Mouse (Mus musculus) heart, embryonic 11.5 days (tissue): ENCODE data around the gene Cmtm4. TPM values are rescaled to one million over a fixed set of nuclear protein-coding genes. Genes with fewer than 3 reads are reported as not detected.

Experiments
- ATAC-seq: fragments of 200-750 bp; cut with Nextera tagmentation; replicated peaks from 2 replicates; pipeline ENCODE4 v1.8.0; 2017; ENCODE audit warnings: moderate library complexity; ENCODE audit not compliant: insufficient number of reproducible peaks, low FRiP score, low TSS enrichment
- H3K27ac ChIP-seq: fragments of 300-500 bp; sonication (generic); 2 replicates; pipeline ENCODE4 v1.5.1; 2014; ENCODE audit warnings: mild to moderate bottlenecking, low read depth, low read length
- H3K27me3 ChIP-seq: fragments of 300-500 bp; sonication (generic); 2 replicates; pipeline ENCODE4 v1.6.1; 2014; ENCODE audit warnings: mild to moderate bottlenecking, low read length, mixed read lengths; ENCODE audit not compliant: control insufficient read depth, insufficient read depth
- H3K36me3 ChIP-seq: fragments of 300-500 bp; sonication (generic); 2 replicates; pipeline ENCODE4 v1.6.1; 2014; ENCODE audit warnings: mild to moderate bottlenecking, low read length, moderate library complexity, mixed read lengths; ENCODE audit not compliant: control insufficient read depth, insufficient read depth
- H3K4me1 ChIP-seq: fragments of 300-500 bp; sonication (generic); 2 replicates; pipeline ENCODE4 v1.6.1; 2014; ENCODE audit warnings: low read length; ENCODE audit not compliant: control insufficient read depth, insufficient read depth
- H3K4me2 ChIP-seq: fragments of 300-500 bp; sonication (generic); 2 replicates; pipeline ENCODE4 v1.6.1; 2014; ENCODE audit warnings: mild to moderate bottlenecking, moderate library complexity
- H3K4me3 ChIP-seq: fragments of 300-500 bp; sonication (generic); 2 replicates; pipeline ENCODE4 v1.5.1; 2014; ENCODE audit warnings: low read depth, low read length
- H3K9ac ChIP-seq: fragments of 300-500 bp; sonication (generic); 2 replicates; pipeline ENCODE4 v1.6.1; 2014; ENCODE audit warnings: mild to moderate bottlenecking, low read depth, low read length, moderate library complexity
- H3K9me3 ChIP-seq: fragments of 300-500 bp; sonication (generic); replicated peaks from 2 replicates; pipeline ENCODE4 v1.6.1; 2016; ENCODE audit warnings: low read length; ENCODE audit not compliant: control insufficient read depth
- WGBS: fragments of 180-500 bp; shearing (Covaris S2); extraction: QIAGEN DNeasy Blood & Tissue Kit; methylation state at CpG from one replicate; pipeline ENCODE4 v1.1.7; 2014; ENCODE audit not compliant: insufficient replicate concordance; 5-methylcytosine and 5-hydroxymethylcytosine counted together
- polyA plus RNA-seq: library from polyadenylated mRNA; unstranded; fragments of >200 nt; fragmentation: Nextera tagmentation; extraction: Ambion mirVana; gene quantifications from 2 replicates; pipeline ENCODE4 v1.2.1, GENCODE M21; 2014

The Cmtm4 gene
- polyA plus RNA-seq, 1 experiment from 2014 or later, result 2.2 TPM

DNA sequence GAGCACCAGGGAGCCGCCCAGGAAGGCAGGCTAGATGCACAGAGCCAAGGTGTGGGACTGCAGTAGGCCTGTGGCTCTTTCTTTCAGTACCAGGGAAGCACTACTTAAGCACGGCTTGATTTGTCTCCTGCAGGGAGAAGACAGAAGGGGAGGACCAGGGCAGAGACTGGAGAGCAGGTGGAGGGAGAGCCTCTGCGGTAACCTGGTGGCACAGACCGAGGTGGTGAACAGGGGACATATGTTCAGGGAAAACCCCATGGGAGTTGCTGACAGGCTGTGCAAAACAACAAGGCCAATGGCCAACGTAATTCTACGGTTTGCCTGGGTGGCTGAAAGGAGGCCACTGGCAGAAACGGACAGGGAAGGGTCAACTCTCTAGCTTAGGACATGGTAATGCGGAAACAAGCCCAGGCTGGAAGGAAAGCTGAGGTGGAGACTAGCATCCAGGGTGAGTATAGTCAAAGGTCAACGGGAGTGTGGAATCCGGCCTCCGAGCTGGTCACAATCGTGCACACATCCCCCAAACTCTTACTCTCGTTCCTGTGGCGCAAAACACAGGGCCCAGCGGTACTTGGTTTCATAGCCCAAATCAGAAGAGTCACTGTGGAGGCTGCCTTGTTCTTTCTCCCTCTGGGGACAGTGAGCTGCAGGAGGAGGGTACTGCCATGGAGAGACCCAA lies 35.7 kb downstream of the Cmtm4 start:
- Histone ChIP-seq H3K9me3 (no peaks in the 10 kb centered on the region), H3K4me3 (no peak overlapping the region), H3K27ac (no peak overlapping the region), H3K9ac (no peak overlapping the region), H3K36me3 (0 out of 2 replicates have a peak, but pooled peaks cover 1% of the 10 kb centered on the region), H3K27me3 (no peaks in the 10 kb centered on the region), H3K4me2 (no peak overlapping the region), H3K4me1 (no peaks in the 10 kb centered on the region)
- no peak for ATAC-seq
- 70% methylated on average over 15 of the region's 15 CpGs for WGBS

DNA sequence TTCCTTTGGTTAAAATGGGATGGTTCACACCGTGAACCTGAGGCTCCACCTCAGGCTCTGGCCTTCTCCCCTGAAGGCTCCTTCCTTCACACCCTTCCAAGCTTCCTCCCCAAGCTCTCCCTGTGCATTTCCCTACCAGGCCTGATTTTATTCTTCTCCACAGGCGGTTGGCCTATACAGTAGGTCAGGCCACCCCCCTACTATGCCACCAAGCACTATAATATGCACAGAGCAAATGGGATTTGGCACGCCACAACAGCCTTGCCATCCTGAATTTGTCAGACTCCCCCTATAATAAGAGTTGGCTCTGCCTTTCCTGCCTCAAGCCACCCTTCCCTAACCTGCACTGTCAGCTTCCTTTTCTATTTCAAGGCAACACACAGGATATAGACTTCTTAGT lies 37.0 kb downstream of the Cmtm4 start:
- Histone ChIP-seq H3K9me3 (no peaks in the 10 kb centered on the region), H3K4me3 (no peak overlapping the region), H3K4me1 (no peaks in the 10 kb centered on the region), H3K36me3 (0 out of 2 replicates have a peak, but pooled peaks cover 5% of the 10 kb centered on the region), H3K27me3 (no peaks in the 10 kb centered on the region), H3K9ac (no peak overlapping the region), H3K27ac (no peak overlapping the region), H3K4me2 (no peak overlapping the region)
- ATAC-seq, result no peak
- 77% methylated on average over 3 of the region's 3 CpGs for WGBS

DNA sequence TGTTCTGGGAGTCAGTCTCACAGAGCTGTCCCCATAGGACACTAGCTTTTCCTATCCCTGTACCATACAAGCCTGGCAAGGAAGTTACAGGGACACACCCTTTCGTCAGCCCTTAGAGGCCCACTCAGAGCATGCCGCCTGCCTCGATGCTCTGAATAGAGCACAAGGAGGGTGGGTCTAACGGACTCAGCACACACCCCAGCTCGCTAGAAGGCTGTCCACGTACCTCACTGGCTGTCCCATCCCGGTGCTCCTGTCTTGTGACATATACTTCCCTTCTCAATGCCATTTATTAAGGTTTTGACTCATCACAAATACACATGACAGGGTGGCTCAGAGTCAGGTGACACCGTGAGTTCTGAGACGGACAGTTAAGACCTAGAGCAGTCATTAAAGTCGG lies 41.1 kb downstream of the Cmtm4 start:
- H3K4me3 ChIP-seq, result no peak overlapping the region
- 0 out of 2 replicates have a peak, but pooled peaks cover 5% of the 10 kb centered on the region for H3K36me3 ChIP-seq
- no peaks in the 10 kb centered on the region for H3K27me3 ChIP-seq
- no peaks in the 10 kb centered on the region for H3K4me1 ChIP-seq
- no peak overlapping the region for H3K4me2 ChIP-seq
- H3K27ac ChIP-seq, result no peak overlapping the region
- 91% methylated on average over 10 of the region's 10 CpGs for WGBS
- no peak overlapping the region for H3K9ac ChIP-seq
- H3K9me3 ChIP-seq, result no peaks in the 10 kb centered on the region
- ATAC-seq, result no peak

DNA sequence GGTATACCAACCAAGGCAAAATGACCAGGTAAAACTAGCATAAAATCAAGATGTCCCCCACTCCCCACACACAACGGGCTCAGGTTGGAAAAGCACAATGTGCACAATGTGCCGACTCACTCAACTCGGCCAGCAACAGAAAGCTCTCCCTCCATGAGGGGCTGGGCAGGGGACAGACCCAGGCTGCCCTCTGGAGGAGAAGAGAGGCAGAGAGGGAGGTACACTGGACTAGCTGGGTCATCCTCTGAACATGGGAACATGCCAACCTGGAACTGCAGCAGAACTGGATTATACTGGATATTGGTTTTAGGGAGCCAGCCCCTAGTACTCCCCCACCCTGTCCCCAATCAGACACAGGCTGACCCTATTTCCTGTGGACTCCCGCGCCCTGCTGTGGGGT lies 42.4 kb downstream of the Cmtm4 start:
- no peak overlapping the region for H3K27ac ChIP-seq
- no peak overlapping the region for H3K4me2 ChIP-seq
- H3K4me1 ChIP-seq, result 0 out of 2 replicates have a peak, but pooled peaks cover 6% of the 10 kb centered on the region
- WGBS, result 58% methylated on average over 5 of the region's 5 CpGs
- no peak for ATAC-seq
- no peaks in the 10 kb centered on the region for H3K9me3 ChIP-seq
- no peaks in the 10 kb centered on the region for H3K27me3 ChIP-seq
- H3K9ac ChIP-seq, result no peak overlapping the region
- no peak overlapping the region for H3K4me3 ChIP-seq
- H3K36me3 ChIP-seq, result 0 out of 2 replicates have a peak, but pooled peaks cover 5% of the 10 kb centered on the region

DNA sequence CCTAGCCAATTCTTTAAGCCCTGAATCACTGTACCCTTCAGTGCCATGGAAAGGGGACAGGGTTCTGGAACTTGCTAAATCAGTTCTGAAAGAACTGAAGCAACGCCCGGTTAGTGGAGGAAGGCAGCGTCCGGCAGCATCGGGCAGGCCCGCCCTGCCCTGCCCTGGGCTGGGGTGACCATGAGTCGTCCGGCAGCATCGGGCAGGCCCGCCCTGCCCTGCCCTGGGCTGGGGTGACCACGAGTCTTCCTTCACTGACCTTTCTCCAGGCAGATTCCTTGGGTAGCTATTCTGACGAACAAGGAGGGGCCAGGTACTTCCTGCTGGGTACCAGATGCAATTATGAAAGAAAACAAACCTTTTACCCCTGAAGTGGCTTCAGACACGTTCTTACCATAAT lies 45.6 kb downstream of the Cmtm4 start:
- no peak overlapping the region for H3K9ac ChIP-seq
- 80% methylated on average over 12 of the region's 13 CpGs for WGBS
- no peaks in the 10 kb centered on the region for H3K9me3 ChIP-seq
- H3K36me3 ChIP-seq, result peaks cover 9% of the 10 kb centered on the region; the same call in 1 of the 2 replicates
- no peaks in the 10 kb centered on the region for H3K27me3 ChIP-seq
- H3K4me2 ChIP-seq, result no peak overlapping the region
- H3K27ac ChIP-seq, result no peak overlapping the region
- no peak overlapping the region for H3K4me3 ChIP-seq
- ATAC-seq, result no peak
- 0 out of 2 replicates have a peak, but pooled peaks cover 6% of the 10 kb centered on the region for H3K4me1 ChIP-seq

- WGBS, result 54% methylated on average over 5 of the region's 5 CpGs
Observed at GRCm38 (mm10) chr8:104348971-104349370, 46.6 kb downstream of the Cmtm4 start.

GRCm38 (mm10) chr8:104346706-104347105 lies 48.9 kb downstream of the Cmtm4 start:
- no peak for ATAC-seq
- H3K4me1 ChIP-seq, result peaks cover 11% of the 10 kb centered on the region; the same call in 1 of the 2 replicates
- H3K27me3 ChIP-seq, result no peaks in the 10 kb centered on the region
- no peak overlapping the region for H3K4me2 ChIP-seq
- no peak overlapping the region for H3K4me3 ChIP-seq
- no peaks in the 10 kb centered on the region for H3K9me3 ChIP-seq
- H3K36me3 ChIP-seq, result peaks cover 4% of the 10 kb centered on the region; the same call in 1 of the 2 replicates
- WGBS, result 46% methylated on average over 12 of the region's 12 CpGs
- H3K9ac ChIP-seq, result no peak overlapping the region
- no peak overlapping the region for H3K27ac ChIP-seq

More at GRCm38 (mm10) chr8:104348971-104349370, 46.6 kb downstream of the Cmtm4 start:
- H3K9ac ChIP-seq, result peak overlapping the region; percentile 11; the same call in 1 of the 2 replicates
- 0 out of 2 replicates have a peak, but pooled peaks cover 6% of the 10 kb centered on the region for H3K4me1 ChIP-seq
- no peaks in the 10 kb centered on the region for H3K9me3 ChIP-seq
- no peak overlapping the region for H3K4me3 ChIP-seq
- no peak overlapping the region for H3K4me2 ChIP-seq
- no peak for ATAC-seq
- no peaks in the 10 kb centered on the region for H3K27me3 ChIP-seq
- H3K36me3 ChIP-seq, result peaks cover 4% of the 10 kb centered on the region; the same call in 1 of the 2 replicates
- H3K27ac ChIP-seq, result no peak overlapping the region; the same call in 1 of the 2 replicates

- Histone ChIP-seq H3K4me1 (peaks cover 11% of the 10 kb centered on the region; the same call in 1 of the 2 replicates), H3K36me3 (peaks cover 4% of the 10 kb centered on the region; the same call in 1 of the 2 replicates), H3K27ac (no peak overlapping the region), H3K27me3 (no peaks in the 10 kb centered on the region), H3K9me3 (no peaks in the 10 kb centered on the region), H3K4me2 (no peak overlapping the region), H3K4me3 (no peak overlapping the region), H3K9ac (no peak overlapping the region; the same call in 1 of the 2 replicates)
- WGBS, result 85% methylated on average over 5 of the region's 5 CpGs
- no peak for ATAC-seq
Observed at GRCm38 (mm10) chr8:104344622-104345021, 51.0 kb downstream of the Cmtm4 start.
